Mouse (Mus musculus): ENCODE measurements around the gene Slc35d3. TPM values are rescaled to one million over a fixed set of nuclear protein-coding genes. Genes with fewer than 3 reads are reported as not detected.

The Slc35d3 gene
- total RNA-seq, 2 experiments from 2014 or later: not detected

DNA sequence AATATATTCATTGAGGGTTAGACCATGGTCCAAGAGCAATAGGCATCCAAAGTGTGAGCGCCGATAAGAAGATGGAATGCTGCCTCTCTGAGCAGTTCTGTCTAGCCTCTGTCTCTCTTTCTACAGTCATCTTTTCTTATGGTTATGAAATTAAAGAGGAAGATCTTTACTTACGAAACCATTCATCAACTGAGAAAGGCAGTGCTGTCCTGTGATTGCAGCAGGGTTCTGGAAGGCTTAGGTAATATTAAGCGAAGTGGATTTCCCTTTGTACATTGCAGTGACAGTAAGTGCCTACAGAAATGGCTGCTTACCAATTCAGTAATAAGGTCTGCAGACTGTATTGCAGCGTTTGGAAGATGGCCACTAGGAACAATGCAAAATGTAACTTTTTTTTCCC is 11.4 kb downstream of the Slc35d3 start:
- no peak for ATAC-seq (replicated peaks; ENCODE audit: low FRiP score, poor library complexity, severe bottlenecking)

DNA sequence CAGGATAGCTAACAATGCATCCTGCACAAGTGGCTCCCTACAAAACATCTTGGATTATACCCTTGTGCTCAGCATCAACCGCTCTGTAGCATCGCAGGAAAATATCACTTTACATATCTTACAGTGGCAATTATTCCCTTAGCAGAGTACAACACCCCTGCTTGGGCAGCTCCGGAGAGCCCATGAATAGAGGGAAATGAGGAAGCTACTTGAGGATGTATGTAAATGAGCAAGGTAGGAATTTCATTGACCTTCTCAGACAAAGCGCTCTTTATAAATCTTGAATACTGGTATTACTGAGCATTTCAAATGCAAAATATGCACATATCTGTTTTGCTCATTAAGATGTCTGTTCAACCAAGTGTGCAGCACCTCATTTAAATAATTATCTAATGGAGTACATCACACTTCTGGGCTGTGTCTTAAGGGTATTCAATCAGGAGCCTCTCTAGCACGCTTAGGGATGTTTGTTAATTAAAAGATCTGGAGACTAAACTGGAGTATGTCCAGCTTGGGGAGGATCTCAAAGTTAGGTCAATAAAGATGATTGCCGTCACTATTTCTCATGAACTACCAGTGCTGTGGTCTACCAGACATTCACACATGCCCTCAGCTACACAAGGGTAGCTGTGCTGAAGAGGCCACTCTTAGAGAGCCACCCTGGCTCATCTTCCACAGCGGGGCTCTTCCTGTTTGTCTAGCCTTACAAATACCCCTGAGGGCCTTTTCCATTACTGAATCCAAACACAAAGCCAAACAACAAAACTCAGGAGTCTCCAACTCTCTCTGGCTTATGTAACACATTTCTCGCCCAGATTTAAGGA is 15.2 kb downstream of the Slc35d3 start:
- no peak for ATAC-seq (replicated peaks; ENCODE audit: low FRiP score, poor library complexity, severe bottlenecking)

DNA sequence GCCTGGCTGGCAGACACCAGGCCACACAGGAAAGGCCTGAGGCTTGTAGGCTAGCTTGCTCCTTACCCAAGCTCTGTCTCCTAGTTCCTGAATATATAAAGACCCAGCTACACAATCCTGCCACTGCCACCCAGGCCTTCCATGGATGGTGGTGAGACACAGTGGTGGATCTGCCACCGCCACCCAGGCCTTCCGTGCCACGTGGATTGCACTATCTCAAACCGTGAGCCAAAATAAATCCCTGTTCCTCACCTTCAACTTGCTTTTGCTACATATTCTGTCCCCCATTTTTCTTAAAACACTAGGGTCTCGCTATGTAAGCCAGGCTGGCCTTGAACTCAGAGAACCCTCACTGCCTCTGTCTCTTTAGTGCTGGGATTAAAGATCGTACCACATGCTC is 17.0 kb downstream of the Slc35d3 start:
- ATAC-seq (replicated peaks; ENCODE audit: low FRiP score, poor library complexity, severe bottlenecking): no peak

DNA sequence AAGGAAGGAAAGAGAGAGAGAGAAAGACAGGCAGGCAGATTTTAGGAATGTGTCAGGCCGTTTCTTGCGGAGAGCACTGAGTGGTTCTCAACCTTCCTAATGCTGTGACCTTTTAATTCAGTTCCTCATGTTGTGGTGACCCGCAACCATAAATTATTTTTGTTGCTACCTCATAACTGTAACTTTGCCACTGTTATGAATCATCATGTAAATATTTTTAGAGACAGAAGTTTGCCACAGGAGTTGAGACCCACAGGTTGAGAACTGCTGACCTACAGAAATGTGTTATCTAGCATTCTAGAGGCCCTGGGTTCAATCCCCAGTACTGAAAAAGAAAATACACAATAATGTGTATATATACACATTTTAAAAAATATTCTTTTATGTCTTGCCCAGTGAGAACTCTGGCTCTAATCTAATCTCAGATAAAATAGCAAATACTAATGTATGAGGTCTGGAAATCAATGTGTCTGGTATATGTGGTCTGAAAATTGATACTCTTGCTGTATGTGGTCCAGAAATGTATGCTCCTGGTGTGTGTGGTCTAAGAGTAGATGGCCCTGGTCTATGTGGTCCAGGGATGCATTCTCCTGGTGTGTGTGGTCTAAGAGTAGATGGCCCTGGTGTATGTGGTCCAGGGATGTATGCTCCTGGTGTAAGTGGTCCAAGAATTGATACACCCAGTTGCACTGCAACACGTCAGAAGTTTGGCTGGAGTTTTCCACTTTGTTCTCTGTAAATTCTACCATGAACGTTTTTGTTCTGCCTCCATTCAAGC is 20.0 kb downstream of the Slc35d3 start:
- no peak for ATAC-seq (replicated peaks; ENCODE audit: low FRiP score, poor library complexity, severe bottlenecking)

DNA sequence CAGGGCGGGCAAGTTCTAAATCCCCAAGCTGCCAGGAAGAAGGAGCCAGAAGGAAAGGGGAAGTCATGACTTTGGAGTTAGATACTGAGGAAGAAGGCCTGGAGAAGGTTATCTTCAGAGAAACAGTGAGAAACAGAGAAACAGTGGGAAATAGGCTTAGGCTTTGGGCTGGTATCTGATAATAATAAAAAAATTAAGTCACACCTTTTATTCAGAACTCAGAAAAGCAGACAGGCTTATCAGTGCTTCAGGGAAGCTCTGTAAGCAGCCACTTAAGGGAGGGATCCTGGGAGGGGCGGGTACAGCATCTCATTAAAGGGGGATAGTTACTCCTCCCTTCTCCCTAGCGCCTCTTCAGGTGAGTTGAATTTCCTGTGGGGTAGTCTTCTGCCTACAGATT is 30.3 kb downstream of the Slc35d3 start:
- no peak for ATAC-seq (replicated peaks; ENCODE audit: low FRiP score, poor library complexity, severe bottlenecking)

DNA sequence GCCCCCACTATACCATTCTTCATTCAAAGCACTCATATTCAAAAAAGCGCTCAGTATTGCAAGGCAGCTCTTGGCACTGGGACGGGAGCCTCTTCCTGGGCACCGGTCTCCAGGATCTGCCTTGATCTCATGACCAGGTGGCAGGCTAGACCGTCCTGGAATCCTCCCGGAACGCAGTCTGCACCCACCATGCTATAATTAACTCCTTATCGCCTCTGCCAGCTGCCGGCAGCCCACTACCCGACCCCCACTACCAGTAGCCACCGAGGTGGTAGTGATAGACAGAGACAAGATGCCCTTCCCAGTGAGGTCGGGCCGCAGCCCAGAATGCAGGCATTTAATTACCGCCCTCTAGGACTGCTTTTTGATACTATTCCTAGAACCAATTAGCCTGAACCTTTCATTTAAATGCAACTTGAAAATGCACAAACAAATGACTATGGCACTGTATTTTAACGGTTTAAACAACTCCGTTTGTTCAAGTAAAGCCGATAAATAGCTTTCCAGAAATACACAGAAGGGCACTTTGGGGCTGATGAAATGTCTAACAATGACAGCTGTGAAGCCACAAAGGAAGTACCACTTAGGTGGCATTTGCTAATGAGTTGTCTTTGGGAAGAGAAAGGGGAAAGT is 32.4 kb downstream of the Slc35d3 start:
- no peak for ATAC-seq (replicated peaks; ENCODE audit: low FRiP score, poor library complexity, severe bottlenecking)

DNA sequence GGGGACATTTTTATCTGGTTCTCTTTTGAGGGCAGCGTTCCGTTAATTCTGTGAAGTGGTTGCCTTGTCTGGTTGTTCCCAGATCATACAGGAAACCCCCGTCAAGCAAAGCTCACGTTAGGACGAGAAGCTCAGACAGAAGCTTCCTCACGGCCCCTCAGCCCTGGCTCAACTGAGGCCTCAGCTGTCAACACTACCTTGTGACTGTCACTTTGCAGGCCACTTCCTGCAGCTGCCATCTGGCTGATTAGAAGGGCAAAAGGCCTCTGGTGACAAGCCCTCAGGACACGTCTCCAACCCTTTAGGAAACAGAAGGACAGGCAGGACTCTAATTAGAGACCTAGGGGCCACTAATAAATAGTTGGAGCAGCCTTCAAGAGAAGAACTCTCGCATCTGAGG is 35.9 kb downstream of the Slc35d3 start:
- no peak for ATAC-seq (replicated peaks; ENCODE audit: low FRiP score, poor library complexity, severe bottlenecking)

DNA sequence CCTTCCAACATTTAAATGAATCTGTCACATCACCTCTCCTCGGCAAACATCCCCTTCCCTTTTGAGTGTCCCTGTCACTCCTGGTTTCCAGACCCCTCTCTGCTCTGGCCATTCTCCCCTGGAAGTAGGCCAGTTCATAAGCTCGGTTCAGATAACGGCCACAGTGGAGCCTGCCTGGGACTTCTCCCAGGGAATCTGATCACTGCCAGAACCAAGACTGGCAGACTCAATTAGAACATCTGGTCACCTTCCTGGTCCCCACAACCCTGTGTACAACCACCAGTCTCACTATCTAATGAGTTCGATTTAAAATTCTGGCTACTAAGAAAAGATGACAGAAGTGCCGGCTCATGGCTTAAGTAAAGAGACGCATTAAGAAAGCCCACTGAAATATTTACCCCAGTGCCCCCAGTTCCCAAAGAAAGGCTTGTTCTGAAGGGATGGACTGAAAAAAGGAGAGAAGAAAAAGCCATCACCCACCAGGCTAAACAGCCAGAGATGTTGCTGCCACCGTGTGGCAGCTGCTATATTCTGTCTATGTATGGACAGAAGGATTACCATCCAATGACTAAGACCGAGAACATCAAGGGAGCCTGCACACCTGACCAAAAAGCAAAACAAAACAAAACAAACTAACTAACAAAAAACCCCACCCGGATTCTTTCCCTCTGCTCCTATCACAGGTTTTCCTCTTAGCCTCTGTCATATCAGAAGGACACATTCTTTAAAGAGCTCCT is 39.7 kb downstream of the Slc35d3 start:
- no peak for ATAC-seq (replicated peaks; ENCODE audit: low FRiP score, poor library complexity, severe bottlenecking)

DNA sequence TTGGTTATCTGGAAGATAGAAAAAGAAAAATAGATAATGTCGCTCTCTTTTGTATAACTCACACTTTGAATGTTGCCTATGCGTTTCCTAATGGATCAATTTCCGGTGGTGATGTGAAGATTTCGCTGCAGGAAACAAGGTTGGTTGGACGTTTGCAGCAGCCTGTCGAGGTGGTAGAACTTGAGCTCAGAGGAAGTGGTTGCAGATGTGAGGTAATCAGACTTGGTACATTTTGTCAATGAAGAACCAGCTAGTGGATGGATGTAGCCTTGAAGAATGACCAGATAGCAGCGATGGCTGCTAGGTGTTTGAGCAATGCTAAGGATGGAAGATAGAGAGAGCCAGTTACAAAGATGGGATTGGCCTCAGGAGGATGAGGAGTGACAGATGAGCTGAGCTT is 46.5 kb downstream of the Slc35d3 start:
- no peak for ATAC-seq (replicated peaks; ENCODE audit: low FRiP score, poor library complexity, severe bottlenecking)

DNA sequence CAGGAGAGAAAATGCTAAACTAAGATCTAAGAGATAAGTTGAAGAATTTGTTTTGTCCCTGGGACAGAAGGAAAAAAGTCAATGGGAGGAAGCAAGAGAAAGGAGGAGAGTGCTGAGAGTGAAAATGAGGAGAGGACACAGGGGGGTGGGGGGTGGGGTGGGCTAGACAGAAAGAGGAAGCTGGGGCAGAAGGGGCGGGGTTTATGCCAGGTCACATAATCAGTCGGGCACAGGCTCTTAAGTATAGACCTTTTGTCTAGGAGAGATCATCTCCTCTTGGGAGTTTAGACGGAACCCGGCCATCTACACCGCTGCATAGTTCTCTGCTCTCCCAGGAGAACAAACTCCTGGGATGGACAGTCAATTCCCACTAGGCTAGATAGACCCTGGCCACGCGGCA is 48.3 kb downstream of the Slc35d3 start:
- ATAC-seq (replicated peaks; ENCODE audit: low FRiP score, poor library complexity, severe bottlenecking): no peak

Other genes with a start within 250 kb of the Slc35d3 start
- 3.5 TPM in 1 of 2 replicates, not detected in the other for gene Il22ra2, start 229.5 kb downstream of the Slc35d3 start, total RNA-seq (2015; ENCODE audit: low replicate concordance)
- gene Il22ra2, start 229.5 kb downstream of the Slc35d3 start, total RNA-seq (2017; ENCODE audit: low replicate concordance): 0.28 and 1.4 TPM in 2 replicates
- not detected in 2 replicates for gene Il20ra, start 138.9 kb downstream of the Slc35d3 start, total RNA-seq (2015; ENCODE audit: low replicate concordance)
- 0.28 and 0.77 TPM in 2 replicates for gene Il20ra, start 138.9 kb downstream of the Slc35d3 start, total RNA-seq (2017; ENCODE audit: low replicate concordance)
- 4.2 and 6.5 TPM in 2 replicates for gene Pex7, start 56.2 kb upstream of the Slc35d3 start, total RNA-seq (2015; ENCODE audit: low replicate concordance)
- 3.3 and 4.2 TPM in 2 replicates for gene Pex7, start 56.2 kb upstream of the Slc35d3 start, total RNA-seq (2017; ENCODE audit: low replicate concordance)
- 3.1 and 4.2 TPM in 2 replicates for gene Map3k5, start 83.0 kb upstream of the Slc35d3 start, total RNA-seq (2015; ENCODE audit: low replicate concordance)
- 4.6 and 8.8 TPM in 2 replicates for gene Map3k5, start 83.0 kb upstream of the Slc35d3 start, total RNA-seq (2017; ENCODE audit: low replicate concordance)

All from erythroblast, adult 5-6 weeks (primary cell).